Mouse (Mus musculus) stomach, postnatal 0 days (tissue): Measurements from ENCODE around the gene Use1. TPM values are rescaled to one million over a fixed set of nuclear protein-coding genes. Genes with fewer than 3 reads are reported as not detected.

Source experiments
- ATAC-seq: fragments of 200-750 bp; cut with Nextera tagmentation; 2 replicates; pipeline ENCODE4 v1.8.0; 2017; ENCODE audit not compliant: low FRiP score, low TSS enrichment
- DNase-seq: peaks from one replicate; pipeline ENCODE4 v3.0.0-alpha.2; 2016; ENCODE audit warnings: low spot score
- H3K27ac ChIP-seq: fragments of 300-500 bp; sonication (generic); replicated peaks from 2 replicates; pipeline ENCODE4 v1.5.1; 2014; ENCODE audit warnings: mild to moderate bottlenecking, control low read depth
- H3K27me3 ChIP-seq: fragments of 300-500 bp; sonication (generic); 2 replicates; pipeline ENCODE4 v1.6.1; 2014; ENCODE audit warnings: low read length; ENCODE audit not compliant: control insufficient read depth, insufficient read depth
- H3K36me3 ChIP-seq: fragments of 300-500 bp; sonication (generic); 2 replicates; pipeline ENCODE4 v1.6.1; 2014; ENCODE audit warnings: low read length, mixed read lengths; ENCODE audit not compliant: control insufficient read depth, insufficient read depth
- H3K4me1 ChIP-seq: fragments of 300-500 bp; sonication (generic); replicated peaks from 2 replicates; pipeline ENCODE4 v1.6.1; 2014; ENCODE audit warnings: antibody characterized with exemption; ENCODE audit not compliant: control insufficient read depth, insufficient read depth
- H3K4me2 ChIP-seq: fragments of 300-500 bp; sonication (generic); replicated peaks from 2 replicates; pipeline ENCODE4 v1.6.1; 2014; ENCODE audit warnings: low read depth, mild to moderate bottlenecking, control low read depth, moderate library complexity
- H3K4me3 ChIP-seq: fragments of 300-500 bp; sonication (generic); 2 replicates; pipeline ENCODE4 v1.5.1; 2014; ENCODE audit warnings: low read depth, low read length, control low read depth
- H3K9ac ChIP-seq: fragments of 300-500 bp; sonication (generic); 2 replicates; pipeline ENCODE4 v1.6.1; 2014; ENCODE audit warnings: mild to moderate bottlenecking, low read length, control low read depth, mixed read lengths
- H3K9me3 ChIP-seq: fragments of 300-500 bp; sonication (generic); 2 replicates; pipeline ENCODE4 v1.6.1; 2016; ENCODE audit warnings: low read length; ENCODE audit not compliant: control insufficient read depth
- CTCF ChIP-seq: IDR thresholded peaks from 2 replicates; pipeline ENCODE4 v1.5.1; 2016; ENCODE audit warnings: antibody characterized with exemption, low read depth, mild to moderate bottlenecking, moderate library complexity
- EP300 ChIP-seq: optimal IDR thresholded peaks from 2 replicates; pipeline ENCODE3; 2016; ENCODE audit warnings: antibody characterized with exemption
- WGBS: fragments of 180-500 bp; shearing (Covaris S2); extraction: QIAGEN DNeasy Blood & Tissue Kit; methylation state at CpG from one replicate; pipeline ENCODE4 v1.1.7; 2014; 5-methylcytosine and 5-hydroxymethylcytosine counted together
- polyA plus RNA-seq: library from polyadenylated mRNA; unstranded; fragments of >200 nt; fragmentation: Nextera tagmentation; extraction: Ambion mirVana; gene quantifications from 2 replicates; pipeline ENCODE4 v1.2.1, GENCODE M21; 2015

The Use1 gene
- polyA plus RNA-seq, 1 experiment from 2014 or later: 97.1 TPM

DNA sequence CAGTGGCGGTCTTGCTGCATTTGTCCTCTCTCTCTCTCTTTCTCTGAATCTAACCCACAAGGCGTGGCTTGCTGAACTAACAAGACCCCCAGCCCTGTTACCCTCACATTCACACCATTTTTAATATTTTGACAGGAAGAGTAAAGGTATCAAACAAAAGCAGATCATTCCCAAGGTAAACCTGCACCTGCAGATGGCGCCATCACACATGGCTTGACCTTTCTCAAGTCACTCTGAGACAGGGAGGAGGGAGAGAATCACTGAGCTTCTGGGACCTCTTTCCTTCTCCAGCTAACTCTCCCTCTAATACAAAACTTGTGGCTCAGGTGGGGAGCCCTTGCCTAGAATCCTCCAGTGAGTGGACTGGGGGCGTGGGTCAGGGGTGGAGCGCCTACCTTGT lies 26.0 kb upstream of the Use1 start:
- Histone ChIP-seq H3K27me3 (no peaks in the 10 kb centered on the region), H3K4me2 (no peak overlapping the region), H3K27ac (no peak overlapping the region), H3K36me3 (peaks cover 13% of the 10 kb centered on the region; the same call in 1 of the 2 replicates), H3K4me3 (no peak overlapping the region), H3K9me3 (no peaks in the 10 kb centered on the region), H3K4me1 (no peaks in the 10 kb centered on the region), H3K9ac (no peak overlapping the region)
- TF ChIP-seq CTCF (peak; percentile 72), EP300 (no peak)
- DNase-seq: peak; percentile 54
- WGBS: 72% methylated on average over 5 of the region's 5 CpGs
- ATAC-seq: no peak; the same call in 1 of the 2 replicates

DNA sequence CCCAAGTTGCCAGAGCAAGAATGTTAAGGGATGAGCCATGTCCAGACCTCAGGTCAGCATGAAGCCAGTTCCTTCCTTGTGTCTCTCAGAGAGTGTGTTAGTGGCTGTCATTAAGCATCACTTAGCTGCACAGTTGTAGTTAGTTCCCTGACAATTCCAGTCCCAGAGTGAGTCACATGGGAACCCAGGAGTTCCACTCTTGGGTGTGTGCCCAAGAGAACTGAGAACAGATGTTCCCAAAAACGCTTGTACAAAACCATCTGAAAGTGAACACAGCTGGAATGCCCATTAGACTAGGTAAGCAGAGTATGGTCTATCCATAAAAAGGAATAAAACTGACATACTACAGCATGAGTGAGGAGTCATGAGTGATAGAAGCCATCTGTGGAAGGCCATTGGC lies 20.1 kb upstream of the Use1 start:
- TF ChIP-seq CTCF (no peak), EP300 (no peak)
- Histone ChIP-seq H3K36me3 (peaks cover 39% of the 10 kb centered on the region), H3K9ac (no peak overlapping the region), H3K27ac (no peak overlapping the region), H3K4me1 (no peaks in the 10 kb centered on the region), H3K9me3 (no peaks in the 10 kb centered on the region), H3K4me2 (no peak overlapping the region), H3K27me3 (no peaks in the 10 kb centered on the region), H3K4me3 (no peak overlapping the region)
- ATAC-seq (no peak), DNase-seq (no peak)
- 65% methylated on average over 1 of the region's 1 CpGs for WGBS

DNA sequence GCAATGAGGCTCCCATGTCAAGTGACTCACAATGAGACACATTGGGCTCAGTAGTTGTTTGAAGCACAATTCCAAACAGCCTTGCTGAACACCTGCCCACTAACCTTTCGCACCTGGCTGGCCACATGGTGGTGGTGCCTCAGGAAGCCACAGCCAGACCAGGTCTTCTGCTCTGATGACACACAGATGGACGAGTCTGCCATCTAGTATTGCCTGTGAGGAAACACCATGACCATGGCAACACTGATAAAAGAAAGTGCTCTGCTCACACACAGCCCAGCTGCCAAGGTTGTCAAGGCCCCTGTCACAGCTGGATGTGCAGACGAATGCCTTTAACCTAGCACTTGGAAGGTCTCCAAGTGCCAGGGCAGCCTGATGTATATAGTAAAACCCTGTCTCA lies 15.5 kb upstream of the Use1 start:
- Histone ChIP-seq H3K9me3 (no peaks in the 10 kb centered on the region), H3K9ac (no peak overlapping the region), H3K36me3 (peaks cover 44% of the 10 kb centered on the region), H3K27ac (no peak overlapping the region), H3K4me3 (no peak overlapping the region), H3K27me3 (no peaks in the 10 kb centered on the region), H3K4me2 (no peak overlapping the region), H3K4me1 (no peaks in the 10 kb centered on the region)
- WGBS: 69% methylated on average over 3 of the region's 3 CpGs
- ATAC-seq (no peak), DNase-seq (no peak)
- TF ChIP-seq CTCF (no peak), EP300 (no peak)

GRCm38 (mm10) chr8:71351520-71351919 lies 15.1 kb upstream of the Use1 start:
- H3K4me3 ChIP-seq: no peak overlapping the region
- no peaks in the 10 kb centered on the region for H3K9me3 ChIP-seq
- no peaks in the 10 kb centered on the region for H3K4me1 ChIP-seq
- no peak for ATAC-seq
- DNase-seq: no peak
- H3K36me3 ChIP-seq: peaks cover 42% of the 10 kb centered on the region
- no peak overlapping the region for H3K27ac ChIP-seq
- no peak overlapping the region for H3K9ac ChIP-seq
- 97% methylated on average over 1 of the region's 1 CpGs for WGBS
- no peaks in the 10 kb centered on the region for H3K27me3 ChIP-seq
- TF ChIP-seq EP300 (no peak), CTCF (no peak)
- H3K4me2 ChIP-seq: no peak overlapping the region

DNA sequence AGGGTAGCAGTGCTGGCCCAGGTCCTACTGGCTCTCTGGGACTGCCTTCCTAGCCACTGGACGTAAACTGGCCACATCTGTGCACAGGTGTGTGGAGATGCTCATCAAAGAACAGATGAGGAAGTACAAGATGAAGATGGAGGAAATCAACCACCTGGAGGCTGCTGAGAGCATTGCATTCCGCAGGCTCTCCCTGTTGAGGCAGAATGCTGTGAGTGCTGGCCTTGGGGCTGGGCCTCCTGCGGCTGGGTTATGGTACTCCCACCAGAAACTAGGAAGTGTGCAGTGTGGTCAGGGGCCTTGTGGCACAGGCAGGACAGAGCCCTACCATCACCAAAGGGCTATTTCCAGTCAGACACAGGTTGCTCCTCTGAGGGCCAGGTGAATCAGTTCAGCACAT lies 8.6 kb upstream of the Use1 start:
- 88% methylated on average over 3 of the region's 3 CpGs for WGBS
- no peaks in the 10 kb centered on the region for H3K4me1 ChIP-seq
- DNase-seq (no peak), ATAC-seq (no peak)
- no peak overlapping the region for H3K9ac ChIP-seq
- H3K27ac ChIP-seq: no peak overlapping the region
- H3K27me3 ChIP-seq: no peaks in the 10 kb centered on the region
- no peaks in the 10 kb centered on the region for H3K9me3 ChIP-seq
- H3K36me3 ChIP-seq: peaks cover 26% of the 10 kb centered on the region
- TF ChIP-seq CTCF (peak; percentile 31; the same call in 1 of the 2 replicates), EP300 (no peak)
- no peak overlapping the region for H3K4me2 ChIP-seq
- no peak overlapping the region for H3K4me3 ChIP-seq

DNA sequence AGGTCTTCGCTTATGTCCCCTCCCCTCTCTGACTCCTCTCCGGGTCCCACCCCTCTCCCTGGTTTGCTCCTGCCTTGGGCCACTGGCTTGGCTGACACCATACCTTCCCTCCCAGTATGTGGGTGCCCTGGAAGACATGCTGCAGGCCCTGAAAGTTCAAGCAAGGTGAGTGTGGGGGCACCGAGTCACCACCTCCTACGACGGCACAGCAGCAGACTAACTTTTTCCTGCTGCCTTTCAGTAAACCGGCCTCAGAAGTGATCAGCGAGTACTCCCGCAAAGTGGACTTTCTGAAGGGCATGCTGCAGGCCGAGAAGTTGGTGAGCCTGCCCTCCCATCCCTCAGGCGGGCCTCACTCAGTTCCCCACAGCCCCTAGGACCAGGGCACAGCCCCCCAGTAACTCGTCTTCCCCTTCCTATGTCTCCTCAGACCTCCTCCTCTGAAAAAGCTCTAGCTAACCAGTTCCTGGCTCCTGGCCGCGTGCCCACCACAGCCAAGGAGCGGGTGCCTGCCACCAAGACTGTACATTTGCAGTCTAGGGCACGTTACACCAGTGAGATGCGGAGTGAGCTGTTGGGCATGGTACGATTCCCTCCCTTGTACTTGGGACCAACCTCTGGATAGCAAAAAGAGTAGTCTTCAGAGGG lies 1.0 kb downstream of the Use1 start:
- peak overlapping the region; percentile 68 for H3K9ac ChIP-seq
- no peak for ATAC-seq
- peak overlapping the region; percentile 72 for H3K4me3 ChIP-seq
- H3K27ac ChIP-seq: peak overlapping the region; percentile 93
- no peaks in the 10 kb centered on the region for H3K9me3 ChIP-seq
- 35% methylated on average over 17 of the region's 17 CpGs for WGBS
- no peak for DNase-seq
- no peaks in the 10 kb centered on the region for H3K4me1 ChIP-seq
- peaks cover 10% of the 10 kb centered on the region for H3K36me3 ChIP-seq
- no peaks in the 10 kb centered on the region for H3K27me3 ChIP-seq
- peak overlapping the region; percentile 78 for H3K4me2 ChIP-seq
- no peak for TF ChIP-seq CTCF
- no peak for TF ChIP-seq EP300
